In genomic region chr2:170731205-170731604, GRCm38 (mm10) we compare ENCODE assay signal across 8 mouse cellular contexts. TPM values are rescaled to one million over a fixed set of nuclear protein-coding genes. Genes with fewer than 3 reads are reported as not detected.
DNase-seq lines count a peak whose midpoint lies in the region; ATAC-seq lines count a peak whose summit lies in the region.

No protein-coding gene starts in this region.

- peaks cover 17% of the 10 kb centered on the region; the same call in 1 of the 2 replicates for H3K4me1 ChIP-seq in lung, embryonic 15.5 days
- peaks cover 2% of the 10 kb centered on the region; the same call in 1 of the 2 replicates for H3K4me1 ChIP-seq in forebrain, embryonic 11.5 days (replicated peaks; ENCODE audit: control insufficient read depth, insufficient read depth, low read length)
- peaks cover 14% of the 10 kb centered on the region; the same call in 1 of the 2 replicates for H3K4me1 ChIP-seq in limb, embryonic 13.5 days
- peaks cover 3% of the 10 kb centered on the region; the same call in 1 of the 2 replicates for H3K4me1 ChIP-seq in stomach, embryonic 14.5 days (ENCODE audit: control insufficient read depth, insufficient read depth, low read length)

- no peaks in the 10 kb centered on the region for H3K9me3 ChIP-seq in lung, embryonic 15.5 days
- no peaks in the 10 kb centered on the region for H3K9me3 ChIP-seq in forebrain, embryonic 11.5 days (ENCODE audit: control insufficient read depth, low read length)
- H3K9me3 ChIP-seq in limb, embryonic 13.5 days, result no peaks in the 10 kb centered on the region
- no peaks in the 10 kb centered on the region for H3K9me3 ChIP-seq in stomach, embryonic 14.5 days (ENCODE audit: control insufficient read depth, low read depth, low read length)

- H3K9ac ChIP-seq in lung, embryonic 15.5 days, result no peak overlapping the region
- H3K9ac ChIP-seq in forebrain, embryonic 11.5 days (ENCODE audit: low read length), result peak overlapping the region; percentile 62
- peak overlapping the region; percentile 69 for H3K9ac ChIP-seq in limb, embryonic 13.5 days
- H3K9ac ChIP-seq in stomach, embryonic 14.5 days (replicated peaks; ENCODE audit: low read depth, low read length), result no peak overlapping the region

- no peak for DNase-seq in lung, postnatal 36 days
- peak; percentile 46 for DNase-seq in forebrain, embryonic 11.5 days (ENCODE audit: low spot score)
- no peak for DNase-seq in layer of hippocampus, postnatal 25 days (ENCODE audit: extremely low spot score in 1 of 2, low spot score in 1 of 2)
- no peak for DNase-seq in spleen, postnatal 4 days (ENCODE audit: low spot score in 2 of 2)

- H3K4me2 ChIP-seq in lung, embryonic 15.5 days, result peak overlapping the region; percentile 82
- H3K4me2 ChIP-seq in forebrain, embryonic 11.5 days (ENCODE audit: low read depth, low read length, severe bottlenecking), result peak overlapping the region; percentile 85
- H3K4me2 ChIP-seq in limb, embryonic 13.5 days (replicated peaks), result peak overlapping the region; percentile 94
- peak overlapping the region; percentile 85 for H3K4me2 ChIP-seq in stomach, embryonic 14.5 days (replicated peaks; ENCODE audit: low read depth, low read length)

- WGBS in lung, embryonic 15.5 days, result 12% methylated on average over 6 of the region's 6 CpGs
- WGBS in forebrain, embryonic 11.5 days, result 20% methylated on average over 6 of the region's 6 CpGs
- 22% methylated on average over 6 of the region's 6 CpGs for WGBS in limb, embryonic 13.5 days
- 13% methylated on average over 6 of the region's 6 CpGs for WGBS in stomach, embryonic 14.5 days

- peak overlapping the region; percentile 46 for H3K4me3 ChIP-seq in lung, embryonic 15.5 days
- H3K4me3 ChIP-seq in forebrain, embryonic 11.5 days (ENCODE audit: low read depth, low read length), result peak overlapping the region; percentile 36
- H3K4me3 ChIP-seq in limb, embryonic 13.5 days, result peak overlapping the region; percentile 57
- H3K4me3 ChIP-seq in stomach, embryonic 14.5 days (ENCODE audit: low read depth, low read length), result peak overlapping the region; percentile 46

- peaks cover 25% of the 10 kb centered on the region for H3K27me3 ChIP-seq in lung, embryonic 15.5 days
- no peaks in the 10 kb centered on the region for H3K27me3 ChIP-seq in forebrain, embryonic 11.5 days (ENCODE audit: control insufficient read depth, insufficient read depth, low read length)
- H3K27me3 ChIP-seq in limb, embryonic 13.5 days, result peaks cover 36% of the 10 kb centered on the region
- H3K27me3 ChIP-seq in stomach, embryonic 14.5 days (ENCODE audit: control insufficient read depth, insufficient read depth, low read length), result no peaks in the 10 kb centered on the region

- H3K36me3 ChIP-seq in lung, embryonic 15.5 days, result no peaks in the 10 kb centered on the region
- no peaks in the 10 kb centered on the region for H3K36me3 ChIP-seq in forebrain, embryonic 11.5 days (ENCODE audit: control insufficient read depth, insufficient read depth, low read length)
- H3K36me3 ChIP-seq in limb, embryonic 13.5 days, result no peaks in the 10 kb centered on the region
- H3K36me3 ChIP-seq in stomach, embryonic 14.5 days (ENCODE audit: control insufficient read depth, insufficient read depth, low read length), result no peaks in the 10 kb centered on the region

- ATAC-seq in lung, embryonic 15.5 days (ENCODE audit: borderline replicate concordance, extremely low read depth, low FRiP score, low TSS enrichment), result no peak
- peak; percentile 53 for ATAC-seq in forebrain, embryonic 11.5 days (replicated peaks; ENCODE audit: low FRiP score)
- no peak; the same call in 1 of the 2 replicates for ATAC-seq in limb, embryonic 13.5 days (ENCODE audit: low FRiP score, low read depth)
- 0 out of 2 replicates have a peak, but pooled peaks have one; percentile 6 for ATAC-seq in stomach, embryonic 14.5 days (ENCODE audit: insufficient number of reproducible peaks, insufficient read depth, low FRiP score, low read depth)
- no peak for ATAC-seq in erythroblast, adult 5-6 weeks (replicated peaks; ENCODE audit: low FRiP score, poor library complexity, severe bottlenecking)

- H3K27ac ChIP-seq in lung, embryonic 15.5 days, result no peak overlapping the region
- no peak overlapping the region for H3K27ac ChIP-seq in forebrain, embryonic 11.5 days (ENCODE audit: low read depth, low read length)
- no peak overlapping the region for H3K27ac ChIP-seq in limb, embryonic 13.5 days
- H3K27ac ChIP-seq in stomach, embryonic 14.5 days (ENCODE audit: low read length), result no peak overlapping the region

RNA-seq across cellular contexts. Expression of gene Dok5, which starts 0.4 kb away (rescaled TPM):
- 1.4 and 2.0 TPM in 2 replicates for polyA plus RNA-seq in lung, embryonic 15.5 days (2015; fragmentation: Nextera tagmentation; extraction: Ambion mirVana)
- 6.2 and 8.1 TPM in 2 replicates for polyA plus RNA-seq in forebrain, embryonic 11.5 days (2014; fragmentation: Nextera tagmentation; extraction: Ambion mirVana)
- 10.3 and 11.0 TPM in 2 replicates for polyA plus RNA-seq in limb, embryonic 13.5 days (2015; fragmentation: Nextera tagmentation; extraction: Ambion mirVana)
- polyA plus RNA-seq in stomach, embryonic 14.5 days (2014; fragmentation: Nextera tagmentation; extraction: Ambion mirVana), result 2.6 and 3.3 TPM in 2 replicates
- total RNA-seq in erythroblast, adult 5-6 weeks (2015; ENCODE audit: low replicate concordance), result not detected in 2 replicates
- not detected in 2 replicates for total RNA-seq in erythroblast, adult 5-6 weeks (2017; ENCODE audit: low replicate concordance)
- total RNA-seq in layer of hippocampus, postnatal 25 days (2021), result 10 to 100 TPM; 14.8 to 15.6 TPM

Comparison
In these comparisons a context has a peak if more than half of its experiments do, and no peak if none do; other contexts are left out.
1. ATAC-seq: peak in forebrain, embryonic 11.5 days (single experiment) and stomach, embryonic 14.5 days (single experiment); none in lung, embryonic 15.5 days (single experiment), limb, embryonic 13.5 days (single experiment) and erythroblast, adult 5-6 weeks (single experiment).
2. H3K9ac ChIP-seq: peak in forebrain, embryonic 11.5 days (single experiment) and limb, embryonic 13.5 days (single experiment); none in lung, embryonic 15.5 days (single experiment) and stomach, embryonic 14.5 days (single experiment).
3. Peak in every context shown above with its lines, with median percentiles within 50 percentile points of each other: H3K4me2 ChIP-seq and H3K4me3 ChIP-seq.